Mouse (Mus musculus): ENCODE results near the gene Man1c1.

DNA sequence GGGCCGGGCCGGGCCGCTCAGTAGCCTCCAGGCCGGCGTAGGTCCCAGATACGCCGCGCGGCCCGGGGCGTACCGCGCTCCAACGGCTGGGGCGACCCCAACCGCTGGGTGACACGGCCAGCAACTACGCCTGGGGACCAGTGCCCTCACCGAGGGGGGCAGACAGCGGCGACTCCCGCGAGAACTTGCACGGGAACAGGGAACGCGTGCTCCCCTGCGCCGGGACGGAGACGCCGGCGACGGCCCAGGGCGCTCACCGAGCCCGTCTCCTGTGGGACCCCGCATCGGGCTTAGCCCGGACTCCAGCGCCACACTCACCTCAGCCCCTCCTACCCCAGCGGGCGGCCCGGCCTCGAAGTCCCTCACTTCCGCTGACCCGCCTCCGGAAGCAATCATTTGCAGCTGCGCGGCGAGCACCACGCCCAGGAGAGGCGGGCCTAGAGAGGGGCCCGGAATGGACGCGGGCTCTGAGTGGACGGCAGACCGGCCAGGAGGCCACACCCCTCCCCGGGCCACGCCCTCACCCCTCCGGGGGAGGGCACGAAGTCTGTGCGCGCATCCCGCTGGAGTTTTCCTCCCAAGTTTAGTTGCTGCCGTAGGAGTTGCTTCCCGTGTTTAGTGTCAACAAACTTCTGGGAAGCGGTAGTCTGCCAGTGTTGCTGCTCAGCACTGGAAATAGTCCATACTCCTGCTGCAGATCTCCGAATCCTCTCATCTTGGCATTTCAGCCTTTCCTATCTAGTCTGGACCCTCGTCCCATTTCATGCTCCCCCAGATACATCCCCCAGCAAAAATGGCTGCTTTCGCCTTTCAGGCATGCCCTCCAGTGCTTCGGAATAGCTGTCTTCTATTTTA, 168.9 kb downstream of the Man1c1 start, which contains the start of gene Mtfr1l:
- TF ChIP-seq CTCF (IDR thresholded peaks at IDR 0.05; ENCODE audit: borderline replicate concordance, insufficient read depth, low read length) (no peak), POLR2A (IDR thresholded peaks at IDR 0.05; ENCODE audit: low read depth, low read length) (peak; percentile 74)
